Mouse (Mus musculus): ENCODE data around the gene Olfr1462.

The Olfr1462 gene

DNA sequence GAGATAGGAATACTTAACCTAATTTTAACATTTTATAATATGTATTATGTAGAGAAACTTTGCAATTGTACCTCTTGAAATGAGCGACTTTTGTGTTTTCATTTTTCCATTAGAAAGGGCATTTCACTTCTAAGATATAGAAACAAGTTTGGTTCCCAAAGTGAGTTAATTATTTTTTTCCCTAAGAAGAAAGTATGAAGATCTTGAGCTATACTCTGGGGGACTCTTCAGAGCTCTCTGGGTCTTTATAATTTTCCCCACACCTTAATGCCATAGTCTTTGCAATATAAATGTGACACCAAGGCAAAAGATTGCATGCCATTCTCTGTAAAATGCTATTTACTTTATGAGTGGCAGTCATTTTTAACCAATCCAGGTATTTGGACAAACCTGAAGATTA is at the start of gene Olfr1462:
TSS of gene Olfr1462 (plus strand) at position 301 of the 400 bp plus-strand sequence.
- DNase-seq (ENCODE audit: low read depth): no peak

DNA sequence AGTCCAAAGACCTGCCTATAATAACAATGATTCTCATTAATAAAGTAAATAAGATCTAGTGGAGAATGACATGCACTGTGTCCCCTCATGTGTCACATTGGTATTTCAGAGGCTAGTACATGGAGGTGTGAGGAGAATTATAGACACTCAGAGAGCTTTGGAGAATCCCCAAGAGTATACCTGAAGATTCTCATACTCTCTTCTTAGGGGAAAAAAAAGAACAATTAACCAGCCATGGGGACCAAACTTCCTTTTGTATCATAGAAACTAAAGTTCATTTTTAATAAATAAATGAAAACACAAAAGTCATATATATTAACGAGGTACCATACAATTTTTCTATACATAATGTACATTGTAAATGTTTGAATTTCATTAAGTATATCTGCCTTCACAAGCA is 36.1 kb upstream of the Olfr1462 start, which contains the start of gene Olfr1459:
TSS of gene Olfr1459 (minus strand) at position 101 of the 400 bp plus-strand sequence.
- no peak for DNase-seq (ENCODE audit: low read depth)

DNA sequence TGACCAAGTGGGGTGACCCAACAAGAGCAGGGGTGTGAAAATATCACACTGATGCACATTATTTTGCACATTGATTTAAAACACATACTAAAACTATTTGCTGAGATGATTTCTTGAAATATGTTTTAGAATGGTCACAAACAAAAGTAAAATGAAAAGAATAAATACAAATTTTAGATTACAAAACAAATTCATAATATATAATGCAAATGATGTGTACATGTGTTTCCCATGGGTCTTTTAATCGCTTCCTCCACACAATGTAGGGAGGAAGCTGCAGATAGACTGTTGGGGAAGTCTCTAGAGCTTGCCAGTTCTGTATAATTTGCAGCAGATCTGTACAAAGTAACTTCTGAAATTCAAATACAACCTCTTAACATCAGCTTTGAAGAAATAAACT is 22.8 kb upstream of the Olfr1462 start, which contains the start of gene Olfr1461:
TSS of gene Olfr1461 (plus strand) at position 301 of the 400 bp plus-strand sequence.
- no peak for DNase-seq (ENCODE audit: low read depth)

DNA sequence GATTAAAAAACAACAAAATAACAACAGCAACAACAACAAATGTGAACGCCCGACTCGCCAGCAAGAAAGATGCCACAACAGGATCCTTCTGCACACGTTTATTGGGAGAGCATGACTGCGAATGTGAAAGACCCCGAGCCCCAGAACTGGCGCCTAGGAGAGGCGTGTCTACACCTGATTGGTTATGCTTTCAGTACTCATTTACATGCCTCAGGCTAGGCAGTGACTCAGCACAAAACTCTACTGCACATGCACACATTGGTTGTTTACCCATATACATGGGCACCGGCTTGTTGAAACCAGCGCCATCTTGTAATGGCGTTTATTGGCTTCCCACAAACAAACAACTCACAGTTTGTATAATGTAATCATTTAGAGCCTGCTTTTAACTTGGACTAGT is 36.1 kb downstream of the Olfr1462 start:
- DNase-seq (ENCODE audit: low read depth): no peak

DNA sequence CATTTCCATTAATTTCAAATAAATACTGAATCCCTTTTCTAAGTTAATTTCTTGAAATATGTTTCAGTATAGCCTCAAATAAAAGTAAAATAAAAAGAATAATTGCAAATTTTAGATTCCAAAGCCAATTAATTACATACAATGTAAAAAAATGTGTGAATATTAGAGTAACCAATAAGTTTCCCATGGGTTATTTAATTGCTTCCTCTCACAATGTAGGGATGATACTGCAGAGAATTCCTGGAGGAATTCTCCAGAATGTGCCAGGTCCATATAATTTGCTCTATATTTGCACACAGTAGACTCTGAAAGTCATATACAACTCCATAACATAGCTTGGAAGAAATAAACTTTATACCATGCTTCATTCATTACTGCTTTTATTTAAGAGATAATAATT is 45.5 kb downstream of the Olfr1462 start, which contains the start of gene Olfr1463:
TSS of gene Olfr1463 (plus strand) at position 301 of the 400 bp plus-strand sequence.
- DNase-seq (ENCODE audit: low read depth): no peak

All from 416B (cell line).